Mouse (Mus musculus) cerebellum, adult (tissue): ENCODE data around the gene Aars2.

ENCODE experiments used
- ATAC-seq: cut with Nextera tagmentation; 2 replicates; pipeline ENCODE4 v1.9.2; 2017; ENCODE audit warnings: mild to moderate bottlenecking, moderate library complexity, mixed read lengths; ENCODE audit not compliant: insufficient number of reproducible peaks, low FRiP score, low TSS enrichment

The Aars2 gene

DNA sequence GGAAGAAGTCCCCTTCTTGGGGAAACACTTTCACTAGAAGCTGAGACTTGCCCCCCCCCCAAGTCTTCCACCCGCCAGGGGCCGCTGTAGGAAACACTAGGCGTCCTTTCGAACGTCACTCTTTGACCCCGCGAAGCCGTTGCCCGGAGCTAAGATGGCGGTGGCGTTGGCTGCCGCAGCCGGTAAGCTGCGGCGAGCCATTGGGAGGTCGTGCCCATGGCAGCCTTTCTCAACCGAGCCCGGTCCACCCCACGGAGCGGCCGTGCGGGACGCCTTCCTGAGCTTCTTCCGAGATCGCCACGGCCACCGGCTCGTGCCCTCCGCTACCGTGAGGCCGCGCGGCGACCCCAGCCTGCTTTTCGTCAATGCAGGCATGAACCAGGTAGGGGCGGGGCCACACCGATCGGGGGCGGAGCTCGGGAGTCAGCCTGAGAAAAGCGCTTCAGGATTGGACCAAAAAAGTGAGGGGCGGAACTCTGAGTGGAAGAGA lies at the start of gene Aars2:
TSS of gene Aars2 (plus strand) at position 142 of the 490 bp plus-strand sequence.
- ATAC-seq = peak; percentile 80

DNA sequence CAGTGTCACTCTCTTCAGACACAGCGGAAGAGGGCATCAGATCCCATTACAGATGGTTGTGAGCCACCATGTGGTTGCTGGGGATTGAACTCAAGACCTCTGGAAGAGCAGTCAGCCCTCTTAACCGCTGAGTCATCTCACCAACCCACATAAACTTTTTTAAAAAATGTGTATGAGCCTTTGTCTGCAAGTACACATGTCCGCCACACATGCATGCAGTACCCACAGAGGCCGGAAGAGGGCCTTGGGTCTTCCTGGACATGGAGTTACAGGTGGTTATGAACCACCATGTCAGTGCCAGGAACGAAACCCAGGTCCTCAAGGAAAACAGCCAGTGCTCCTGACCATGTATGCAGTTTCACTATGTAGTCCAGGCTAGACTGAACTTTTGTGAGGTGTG lies 49.2 kb upstream of the Aars2 start:
- ATAC-seq = no peak

DNA sequence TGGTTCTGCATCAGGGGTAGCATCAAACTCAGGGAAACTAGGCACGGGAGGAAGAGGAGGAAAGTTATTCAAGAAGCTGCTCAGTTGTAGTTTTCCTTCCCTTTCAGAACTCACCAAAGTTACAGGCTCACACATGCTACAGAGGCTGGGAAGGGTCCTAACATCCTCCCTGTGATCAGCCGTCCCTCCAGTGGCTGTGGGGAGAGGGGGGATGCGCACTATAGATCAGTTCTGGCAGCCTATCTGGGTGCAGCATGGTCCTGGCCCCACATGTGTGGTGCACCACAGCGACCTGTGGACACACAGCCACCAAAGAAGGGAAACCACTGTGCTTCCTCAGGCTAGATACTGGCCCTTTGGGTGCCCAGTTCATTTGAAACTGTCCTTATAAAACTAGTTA lies 48.1 kb upstream of the Aars2 start:
- ATAC-seq = no peak

GRCm38 (mm10) chr17:45459062-45459461 lies 47.6 kb upstream of the Aars2 start:
- ATAC-seq = no peak

DNA sequence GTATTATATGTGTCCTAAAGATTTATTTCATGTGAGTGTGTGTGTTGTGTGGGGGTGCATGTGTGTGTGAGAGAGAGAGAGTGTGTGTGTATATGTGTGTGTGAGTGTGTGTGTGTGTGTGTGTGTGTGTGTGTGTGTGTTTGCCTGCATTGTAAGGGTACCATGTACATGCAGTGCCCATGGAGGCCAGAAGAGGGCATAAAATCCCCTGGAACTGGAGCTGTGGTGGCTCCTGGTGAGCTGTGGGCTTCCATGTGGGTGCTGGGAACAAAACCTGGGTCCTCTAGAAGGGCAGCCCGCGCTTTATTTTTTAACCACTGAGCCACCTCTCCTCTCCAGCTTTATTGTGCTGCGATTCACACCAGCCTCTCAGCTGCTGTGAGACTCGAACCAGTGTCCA lies 44.1 kb upstream of the Aars2 start:
- ATAC-seq = no peak

GRCm38 (mm10) chr17:45464255-45464654 lies 42.4 kb upstream of the Aars2 start:
- no peak for ATAC-seq

GRCm38 (mm10) chr17:45466701-45467100 lies 39.9 kb upstream of the Aars2 start:
- ATAC-seq = no peak

- ATAC-seq = no peak
Measured at GRCm38 (mm10) chr17:45468302-45468701, 38.3 kb upstream of the Aars2 start.

DNA sequence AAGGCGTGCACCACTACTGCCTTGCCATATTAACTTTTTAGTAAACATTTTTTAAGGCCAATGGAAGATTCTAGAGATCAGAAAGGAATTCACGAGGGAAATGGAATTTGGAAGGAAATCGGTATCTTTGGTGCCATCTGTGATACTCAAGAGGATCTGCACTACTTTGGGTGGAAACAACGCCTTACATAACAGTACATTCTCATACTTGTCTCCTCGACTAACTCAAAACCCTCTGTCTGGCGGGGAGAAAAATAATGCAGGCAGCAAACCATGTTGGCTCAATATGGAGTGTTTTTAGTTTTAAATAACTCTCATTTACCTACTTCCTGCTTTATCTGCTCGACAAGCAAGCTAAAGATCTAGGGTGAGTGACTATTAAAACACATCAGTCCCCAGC lies 35.9 kb upstream of the Aars2 start:
- no peak for ATAC-seq

DNA sequence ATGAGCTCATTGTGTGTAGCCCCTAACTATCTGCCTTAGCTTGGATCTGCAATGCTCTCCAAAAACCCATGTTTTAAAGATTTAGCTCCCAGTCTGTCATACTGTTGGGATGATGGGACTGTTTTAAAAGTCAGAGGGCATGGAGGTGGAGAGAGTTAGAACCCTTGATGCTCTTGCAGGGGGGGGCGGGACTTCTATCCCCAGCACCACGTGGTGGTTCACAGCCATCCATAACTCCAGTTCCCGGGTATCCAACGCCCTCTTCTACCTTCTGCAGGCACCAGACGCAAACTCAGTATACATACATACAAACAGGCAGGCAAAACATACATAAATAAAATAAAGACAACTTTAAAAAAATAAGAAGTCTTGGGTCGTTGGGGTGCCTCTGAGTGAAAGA lies 33.0 kb upstream of the Aars2 start:
- ATAC-seq = no peak

GRCm38 (mm10) chr17:45474146-45474545 lies 32.5 kb upstream of the Aars2 start:
- no peak for ATAC-seq

GRCm38 (mm10) chr17:45474669-45475465 lies 31.8 kb upstream of the Aars2 start, which contains the start of gene Spats1:
Gene Spats1, minus strand, starts transcription at chr17:45475415.
- peak; percentile 76 for ATAC-seq

DNA sequence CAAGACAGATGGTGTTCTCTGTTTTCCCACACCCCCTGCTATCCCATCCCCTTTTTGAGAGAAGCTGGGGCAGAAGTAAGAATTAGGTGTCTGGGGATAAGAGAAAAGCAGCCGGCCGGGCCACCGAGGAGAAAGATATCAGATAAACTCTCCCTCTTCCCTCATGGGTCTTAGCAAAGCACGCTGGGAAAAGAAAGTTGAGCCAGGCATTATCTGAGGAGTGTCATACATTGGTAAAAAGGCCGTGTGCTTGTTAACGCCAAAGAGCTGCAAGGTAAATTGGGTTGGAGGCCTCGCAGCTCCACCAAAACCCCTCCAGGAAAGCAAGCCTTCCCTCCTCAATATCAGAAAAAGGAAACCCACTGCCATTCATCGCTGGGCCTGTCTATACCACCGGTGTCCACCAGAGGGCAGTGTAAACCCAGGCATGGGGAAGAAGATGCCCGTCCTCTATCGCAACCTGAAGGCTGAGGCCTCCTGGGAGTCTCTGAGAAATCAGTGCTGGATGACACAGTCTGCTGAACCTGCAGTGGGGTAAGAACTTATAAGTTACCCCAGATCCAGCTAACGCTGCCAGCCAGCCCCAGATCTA lies 28.3 kb upstream of the Aars2 start:
- peak; percentile 53 for ATAC-seq

- no peak for ATAC-seq
Measured at GRCm38 (mm10) chr17:45480429-45480828, 26.2 kb upstream of the Aars2 start.

- no peak for ATAC-seq
Measured at GRCm38 (mm10) chr17:45485581-45485980, 21.1 kb upstream of the Aars2 start.

- no peak for ATAC-seq
Measured at GRCm38 (mm10) chr17:45487216-45487615, 19.4 kb upstream of the Aars2 start.

DNA sequence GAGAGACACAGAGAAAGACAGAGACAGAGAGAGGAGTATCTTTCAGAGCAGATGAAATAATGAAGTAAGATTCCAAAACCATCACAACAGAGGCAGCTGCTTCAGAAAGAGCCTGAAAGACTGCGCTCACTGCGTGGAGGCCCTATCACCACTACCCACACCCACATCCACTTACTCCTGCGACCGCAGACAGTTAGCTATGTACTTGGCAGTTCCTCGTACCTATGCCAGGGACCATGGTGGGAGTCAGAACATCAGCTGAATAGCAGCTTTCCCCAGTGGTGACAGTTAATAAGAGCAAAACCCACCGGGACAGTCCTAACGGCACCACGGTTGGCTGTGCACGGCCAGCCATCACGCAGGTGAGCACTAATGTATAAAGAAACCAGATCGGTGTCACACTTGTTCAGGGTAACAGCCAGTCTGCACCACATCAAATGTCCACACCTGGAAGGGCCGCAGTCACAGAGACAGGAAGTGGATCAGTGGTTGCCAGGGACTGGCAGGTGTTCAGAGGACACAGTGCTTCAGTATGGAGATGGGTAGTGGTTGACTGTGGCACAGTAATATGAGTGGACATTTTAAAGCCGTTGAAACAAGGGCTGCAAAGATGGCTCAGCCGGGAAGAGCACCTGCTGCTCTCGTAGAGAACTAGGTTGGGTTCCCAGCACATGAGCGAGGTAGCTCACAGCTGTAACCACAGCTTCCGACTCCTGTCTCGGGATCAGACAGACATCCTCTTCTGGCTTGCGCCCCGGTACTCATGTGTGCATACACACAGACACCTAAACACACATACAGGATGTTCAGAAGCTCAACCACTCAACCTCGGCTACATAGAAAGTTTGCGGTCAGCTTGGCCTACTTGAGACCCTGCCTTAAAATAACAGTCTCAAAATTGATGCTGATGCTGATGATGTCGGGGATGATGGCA lies 18.1 kb upstream of the Aars2 start:
- no peak for ATAC-seq

- no peak for ATAC-seq
Measured at GRCm38 (mm10) chr17:45489736-45490135, 16.9 kb upstream of the Aars2 start.

DNA sequence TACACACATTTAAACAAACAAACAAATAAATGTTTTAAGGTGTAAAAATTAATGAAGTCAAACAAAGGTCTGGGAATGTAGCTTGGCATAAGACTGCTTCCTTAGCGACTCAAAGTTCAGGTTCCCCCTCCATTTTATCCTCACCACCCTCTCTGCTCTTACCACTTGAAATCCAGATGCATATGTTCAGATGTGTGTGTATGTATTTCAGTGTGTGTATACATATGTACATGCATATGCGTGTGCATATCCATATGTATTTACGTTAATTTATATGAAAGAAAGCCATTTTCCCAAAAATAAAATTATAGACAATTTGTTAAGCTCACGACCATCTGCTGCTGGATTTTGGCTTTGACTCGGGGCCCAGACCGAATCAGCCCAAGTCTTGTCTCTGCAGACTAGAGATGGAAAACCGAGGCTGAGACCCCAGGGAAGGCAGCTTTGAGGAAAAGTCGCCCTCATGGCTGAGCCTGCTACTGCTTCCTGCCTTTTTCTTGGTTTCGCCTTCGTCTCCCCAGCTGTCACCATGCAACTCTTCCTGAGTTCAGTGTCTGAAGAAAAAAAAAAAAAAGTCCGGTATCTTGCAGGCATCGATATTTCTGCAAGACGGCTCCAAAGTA lies 16.0 kb upstream of the Aars2 start:
- ATAC-seq = no peak

DNA sequence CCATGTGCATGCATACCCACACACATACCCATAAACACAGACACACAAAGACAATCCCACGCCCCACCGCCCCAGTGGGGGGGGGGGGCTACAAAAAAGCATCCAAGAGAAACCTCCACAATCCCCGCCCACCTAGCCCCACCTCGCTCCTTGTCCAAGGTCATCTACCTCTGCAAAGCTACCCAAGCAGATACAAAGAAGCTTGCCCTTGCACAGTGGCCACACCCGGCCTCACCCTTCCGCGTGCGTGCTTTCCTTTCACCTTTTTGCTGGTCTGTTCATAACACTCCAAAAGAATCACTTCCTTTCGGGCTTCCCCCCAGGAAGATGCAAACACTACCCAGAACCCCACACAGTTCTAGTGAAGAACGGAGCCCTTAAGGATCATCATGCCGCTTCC lies 11.2 kb upstream of the Aars2 start:
- no peak for ATAC-seq
